Mouse (Mus musculus) MEL (cell line): ENCODE data around the gene Rabep2.

Source experiments
- EP300 ChIP-seq, 2 experiments: IDR thresholded peaks; 2 replicates each; pipeline ENCODE4 v1.6.1; 2011; ENCODE audit warnings: improper control_type of control experiment in 2 of 2, low read length in 2 of 2, low read depth in 1 of 2, mild to moderate bottlenecking in 1 of 2
- ZNF384 ChIP-seq: IDR thresholded peaks from 2 replicates; pipeline ENCODE4 v1.6.1; 2012; ENCODE audit warnings: low read depth, mild to moderate bottlenecking, inconsistent platforms, low read length, improper control_type of control experiment

GRCm38 (mm10) chr7:126456382-126457266 lies 28.1 kb downstream of the Rabep2 start:
- TF ChIP-seq EP300 (IDR thresholded peaks at IDR 0.05; ENCODE audit: low read depth in 1 of 2, low read length in 2 of 2) (peak; percentile 83 to 92), ZNF384 (no peak; the same call in 1 of the 2 replicates)
